Comparison of ENCODE assay signal across 17 mouse cellular contexts in genomic region chr12:66157630-66158292, GRCm38 (mm10).
A peak's percentile ranks its signal among the peaks of the same experiment; 100 is the strongest.
DNase-seq lines count a peak whose midpoint lies in the region; ATAC-seq and TF ChIP-seq lines count a peak whose summit lies in the region.
"Had no signal": no experiment of that assay in that cellular context is flagged by ENCODE, and none has a peak within 500 bp of the region (broad histone marks: within the 10 kb centered on the region; RNA-seq: fewer than 3 reads in every experiment).

No protein-coding gene starts in this region.

- TF ChIP-seq POLR2A in thymus, adult 2 months (IDR thresholded peaks at IDR 0.05; ENCODE audit: control insufficient read depth, extremely low read depth, insufficient read depth, low read length, poor library complexity): no peak

- H3K27me3 ChIP-seq in hindbrain, postnatal 0 days (ENCODE audit: insufficient read depth, low read length): no peaks in the 10 kb centered on the region
- H3K27me3 ChIP-seq in hindbrain, embryonic 16.5 days (replicated peaks; ENCODE audit: control insufficient read depth, insufficient read depth, low read length): no peaks in the 10 kb centered on the region
- no peaks in the 10 kb centered on the region for H3K27me3 ChIP-seq in embryonic facial prominence, embryonic 12.5 days
- no peaks in the 10 kb centered on the region for H3K27me3 ChIP-seq in forebrain, postnatal 0 days (ENCODE audit: insufficient read depth, low read length)
- H3K27me3 ChIP-seq in thymus, adult 2 months (ENCODE audit: control insufficient read depth, insufficient read depth, low read length): no peaks in the 10 kb centered on the region
- H3K27me3 ChIP-seq in stomach, postnatal 0 days (ENCODE audit: control insufficient read depth, insufficient read depth, low read length): no peaks in the 10 kb centered on the region
- H3K27me3 ChIP-seq: heart, embryonic 12.5 days; kidney, embryonic 15.5 days had no signal

- H3K4me1 ChIP-seq in hindbrain, postnatal 0 days (ENCODE audit: insufficient read depth, low read length): no peaks in the 10 kb centered on the region
- H3K4me1 ChIP-seq in hindbrain, embryonic 16.5 days (ENCODE audit: control insufficient read depth, insufficient read depth, low read depth, low read length): no peaks in the 10 kb centered on the region
- no peaks in the 10 kb centered on the region for H3K4me1 ChIP-seq in embryonic facial prominence, embryonic 12.5 days
- no peaks in the 10 kb centered on the region for H3K4me1 ChIP-seq in forebrain, postnatal 0 days (ENCODE audit: insufficient read depth)
- no peaks in the 10 kb centered on the region for H3K4me1 ChIP-seq in thymus, adult 2 months (replicated peaks; ENCODE audit: control insufficient read depth, insufficient read depth, low read length)
- H3K4me1 ChIP-seq in stomach, postnatal 0 days (replicated peaks; ENCODE audit: control insufficient read depth, insufficient read depth): no peaks in the 10 kb centered on the region
- H3K4me1 ChIP-seq: heart, embryonic 12.5 days; kidney, embryonic 15.5 days had no signal

- no peak overlapping the region for H3K9ac ChIP-seq in hindbrain, postnatal 0 days (replicated peaks; ENCODE audit: low read length)
- no peak overlapping the region for H3K9ac ChIP-seq in hindbrain, embryonic 16.5 days (ENCODE audit: low read depth, low read length)
- H3K9ac ChIP-seq in embryonic facial prominence, embryonic 12.5 days: no peak overlapping the region
- H3K9ac ChIP-seq in forebrain, postnatal 0 days: no peak overlapping the region
- H3K9ac ChIP-seq in stomach, postnatal 0 days (ENCODE audit: low read length): no peak overlapping the region
- H3K9ac ChIP-seq: heart, embryonic 12.5 days; kidney, embryonic 15.5 days had no signal

- H3K27ac ChIP-seq in hindbrain, postnatal 0 days: no peak overlapping the region
- H3K27ac ChIP-seq in hindbrain, embryonic 16.5 days (ENCODE audit: low read depth, low read length): no peak overlapping the region
- 0 out of 2 replicates have a peak overlapping the region, but pooled peaks have one; percentile 46 for H3K27ac ChIP-seq in embryonic facial prominence, embryonic 12.5 days
- no peak overlapping the region for H3K27ac ChIP-seq in forebrain, postnatal 0 days (ENCODE audit: low read depth, low read length)
- H3K27ac ChIP-seq in thymus, adult 2 months (ENCODE audit: control insufficient read depth, insufficient read depth, low read length): no peak overlapping the region
- no peak overlapping the region for H3K27ac ChIP-seq in stomach, postnatal 0 days (replicated peaks)
- H3K27ac ChIP-seq: kidney, embryonic 15.5 days had no signal

- 27% methylated on average over 3 of the region's 3 CpGs for WGBS in hindbrain, postnatal 0 days
- WGBS in hindbrain, embryonic 16.5 days: 18% methylated on average over 3 of the region's 3 CpGs
- WGBS in embryonic facial prominence, embryonic 12.5 days: 5% methylated on average over 3 of the region's 3 CpGs
- WGBS in forebrain, postnatal 0 days: 7% methylated on average over 3 of the region's 3 CpGs
- WGBS in thymus, adult 2 months: 83% methylated on average over 3 of the region's 3 CpGs
- WGBS in stomach, postnatal 0 days: 53% methylated on average over 3 of the region's 3 CpGs

- peak; percentile 35 for DNase-seq in hindbrain, postnatal 0 days (ENCODE audit: low spot score)
- peak; percentile 40 for DNase-seq in brain, adult 2 months (ENCODE audit: low read depth, low spot score)
- peak; percentile 45 for DNase-seq in forebrain, postnatal 0 days
- DNase-seq in kidney, postnatal 14 days: no peak
- no peak for DNase-seq in thymus, adult 2 months
- DNase-seq in stomach, postnatal 0 days (ENCODE audit: low spot score): no peak
- DNase-seq: cerebellum, adult 8-10 months; heart, postnatal 36 days; lung, adult 2 months; lung, postnatal 4 days; right cerebral cortex, postnatal 14 days had no signal

- no peak for TF ChIP-seq EP300 in stomach, postnatal 0 days (optimal IDR thresholded peaks at IDR 0.05)

- no peak for ATAC-seq in hindbrain, postnatal 0 days
- ATAC-seq in hindbrain, embryonic 16.5 days: no peak
- ATAC-seq in embryonic facial prominence, embryonic 12.5 days (ENCODE audit: insufficient number of reproducible peaks, insufficient read depth, low FRiP score, low TSS enrichment): no peak
- ATAC-seq in forebrain, postnatal 0 days: peak; percentile 69
- no peak for ATAC-seq in stomach, postnatal 0 days (ENCODE audit: low FRiP score, low TSS enrichment)
- ATAC-seq: inflammation-experienced regulatory T-cells, adult 6 months had no signal

- H3K9me3 ChIP-seq in hindbrain, postnatal 0 days (ENCODE audit: low read length): no peaks in the 10 kb centered on the region
- no peaks in the 10 kb centered on the region for H3K9me3 ChIP-seq in hindbrain, embryonic 16.5 days (ENCODE audit: control insufficient read depth, low read length)
- H3K9me3 ChIP-seq in embryonic facial prominence, embryonic 12.5 days: no peaks in the 10 kb centered on the region
- no peaks in the 10 kb centered on the region for H3K9me3 ChIP-seq in forebrain, postnatal 0 days (ENCODE audit: low read length)
- no peaks in the 10 kb centered on the region for H3K9me3 ChIP-seq in stomach, postnatal 0 days (ENCODE audit: control insufficient read depth, low read length)
- H3K9me3 ChIP-seq: kidney, embryonic 15.5 days had no signal

- no peak for TF ChIP-seq CTCF in hindbrain, postnatal 0 days (IDR thresholded peaks at IDR 0.05; ENCODE audit: low read depth)
- TF ChIP-seq CTCF in forebrain, postnatal 0 days (IDR thresholded peaks at IDR 0.05; ENCODE audit: low read depth): no peak
- no peak for TF ChIP-seq CTCF in thymus, adult 2 months (IDR thresholded peaks at IDR 0.05; ENCODE audit: borderline replicate concordance, control insufficient read depth, extremely low read depth, insufficient read depth, low read length, poor library complexity)
- TF ChIP-seq CTCF in stomach, postnatal 0 days (IDR thresholded peaks at IDR 0.05; ENCODE audit: low read depth): no peak

- H3K4me2 ChIP-seq in hindbrain, postnatal 0 days (ENCODE audit: low read depth, low read length): no peak overlapping the region
- H3K4me2 ChIP-seq in hindbrain, embryonic 16.5 days (ENCODE audit: low read length): no peak overlapping the region
- H3K4me2 ChIP-seq in embryonic facial prominence, embryonic 12.5 days (replicated peaks): no peak overlapping the region
- 0 out of 2 replicates have a peak overlapping the region, but pooled peaks have one; percentile 13 for H3K4me2 ChIP-seq in forebrain, postnatal 0 days (ENCODE audit: low read depth)
- no peak overlapping the region for H3K4me2 ChIP-seq in stomach, postnatal 0 days (replicated peaks; ENCODE audit: low read depth)
- H3K4me2 ChIP-seq: heart, embryonic 12.5 days; kidney, embryonic 15.5 days had no signal

- H3K36me3 ChIP-seq in hindbrain, postnatal 0 days (ENCODE audit: insufficient read depth, low read length): no peaks in the 10 kb centered on the region
- H3K36me3 ChIP-seq in hindbrain, embryonic 16.5 days (ENCODE audit: control insufficient read depth, insufficient read depth, low read length): no peaks in the 10 kb centered on the region
- no peaks in the 10 kb centered on the region for H3K36me3 ChIP-seq in embryonic facial prominence, embryonic 12.5 days
- no peaks in the 10 kb centered on the region for H3K36me3 ChIP-seq in forebrain, postnatal 0 days (ENCODE audit: insufficient read depth)
- H3K36me3 ChIP-seq in thymus, adult 2 months (ENCODE audit: control insufficient read depth, insufficient read depth, low read length): no peaks in the 10 kb centered on the region
- no peaks in the 10 kb centered on the region for H3K36me3 ChIP-seq in stomach, postnatal 0 days (ENCODE audit: control insufficient read depth, insufficient read depth, low read length)
- H3K36me3 ChIP-seq: heart, embryonic 12.5 days; kidney, embryonic 15.5 days had no signal

- no peak overlapping the region for H3K4me3 ChIP-seq in hindbrain, postnatal 0 days (ENCODE audit: low read length)
- no peak overlapping the region for H3K4me3 ChIP-seq in hindbrain, embryonic 16.5 days (ENCODE audit: low read length)
- no peak overlapping the region for H3K4me3 ChIP-seq in embryonic facial prominence, embryonic 12.5 days
- H3K4me3 ChIP-seq in forebrain, postnatal 0 days (ENCODE audit: low read depth, low read length): no peak overlapping the region
- no peak overlapping the region for H3K4me3 ChIP-seq in thymus, adult 2 months (ENCODE audit: control insufficient read depth, insufficient read depth, low read length)
- no peak overlapping the region for H3K4me3 ChIP-seq in stomach, postnatal 0 days (ENCODE audit: low read depth, low read length)
- H3K4me3 ChIP-seq: heart, embryonic 12.5 days; kidney, embryonic 15.5 days; myocyte had no signal

Comparison
In these comparisons a context has a peak if more than half of its experiments do, and no peak if none do; other contexts are left out.
1. DNase-seq: peak in hindbrain, postnatal 0 days (single experiment), brain, adult 2 months (single experiment) and forebrain, postnatal 0 days (single experiment); none in kidney, postnatal 14 days (single experiment), thymus, adult 2 months (single experiment) and stomach, postnatal 0 days (single experiment).